Mouse (Mus musculus) stomach, embryonic 14.5 days (tissue): ENCODE results near the gene Dst. TPM values are rescaled to one million over a fixed set of nuclear protein-coding genes. Genes with fewer than 3 reads are reported as not detected.

Source experiments
- ATAC-seq: fragments of 200-750 bp; cut with Nextera tagmentation; 2 replicates; pipeline ENCODE4 v1.8.0; 2017; ENCODE audit warnings: low read depth, moderate TSS enrichment; ENCODE audit not compliant: insufficient number of reproducible peaks, insufficient read depth, low FRiP score
- H3K27ac ChIP-seq: fragments of 300-500 bp; sonication (generic); 2 replicates; pipeline ENCODE4 v1.5.1; 2014; ENCODE audit warnings: mild to moderate bottlenecking, low read length, moderate library complexity, mixed read lengths
- H3K27me3 ChIP-seq: fragments of 300-500 bp; sonication (generic); 2 replicates; pipeline ENCODE4 v1.6.1; 2014; ENCODE audit warnings: low read length, control low read depth, mixed read lengths; ENCODE audit not compliant: control insufficient read depth, insufficient read depth
- H3K36me3 ChIP-seq: fragments of 300-500 bp; sonication (generic); 2 replicates; pipeline ENCODE4 v1.6.1; 2014; ENCODE audit warnings: mild to moderate bottlenecking, control low read depth, low read length, moderate library complexity, mixed read lengths; ENCODE audit not compliant: control insufficient read depth, insufficient read depth
- H3K4me1 ChIP-seq: fragments of 300-500 bp; sonication (generic); 2 replicates; pipeline ENCODE4 v1.6.1; 2014; ENCODE audit warnings: low read length, control low read depth, mixed read lengths; ENCODE audit not compliant: control insufficient read depth, insufficient read depth
- H3K4me2 ChIP-seq: fragments of 300-500 bp; sonication (generic); replicated peaks from 2 replicates; pipeline ENCODE4 v1.6.1; 2014; ENCODE audit warnings: low read depth, low read length, control low read depth
- H3K4me3 ChIP-seq: fragments of 300-500 bp; sonication (generic); 2 replicates; pipeline ENCODE4 v1.5.1; 2014; ENCODE audit warnings: low read depth, low read length, control low read depth
- H3K9ac ChIP-seq: fragments of 300-500 bp; sonication (generic); replicated peaks from 2 replicates; pipeline ENCODE4 v1.6.1; 2014; ENCODE audit warnings: low read depth, mild to moderate bottlenecking, control low read depth, low read length, moderate library complexity, mixed read lengths
- H3K9me3 ChIP-seq: fragments of 300-500 bp; sonication (generic); 2 replicates; pipeline ENCODE4 v1.6.1; 2016; ENCODE audit warnings: low read depth, low read length, control low read depth; ENCODE audit not compliant: control insufficient read depth
- WGBS: fragments of 180-500 bp; shearing (Covaris S2); extraction: QIAGEN DNeasy Blood & Tissue Kit; methylation state at CpG from one replicate; pipeline ENCODE4 v1.1.7; 2014; 5-methylcytosine and 5-hydroxymethylcytosine counted together
- polyA plus RNA-seq: library from polyadenylated mRNA; unstranded; fragments of >200 nt; fragmentation: Nextera tagmentation; extraction: Ambion mirVana; gene quantifications from 2 replicates; pipeline ENCODE4 v1.2.1, GENCODE M21; 2014

Gene Dst
- polyA plus RNA-seq, 1 experiment from 2014 or later, result 42.0 TPM

- no peak overlapping the region for H3K27ac ChIP-seq
- H3K4me1 ChIP-seq, result no peaks in the 10 kb centered on the region
- no peak overlapping the region for H3K9ac ChIP-seq
- WGBS, result 54% methylated on average over 6 of the region's 6 CpGs
- no peak overlapping the region for H3K4me3 ChIP-seq
- H3K36me3 ChIP-seq, result no peaks in the 10 kb centered on the region
- H3K27me3 ChIP-seq, result no peaks in the 10 kb centered on the region
- no peak for ATAC-seq
- H3K4me2 ChIP-seq, result no peak overlapping the region
- H3K9me3 ChIP-seq, result no peaks in the 10 kb centered on the region
Observed at GRCm38 (mm10) chr1:34109599-34110210, 201.7 kb downstream of the Dst start.

GRCm38 (mm10) chr1:34110862-34111261, 202.8 kb downstream of the Dst start:
- Histone ChIP-seq H3K4me1 (no peaks in the 10 kb centered on the region), H3K27ac (no peak overlapping the region), H3K9ac (no peak overlapping the region), H3K36me3 (no peaks in the 10 kb centered on the region), H3K4me2 (no peak overlapping the region), H3K27me3 (no peaks in the 10 kb centered on the region), H3K9me3 (no peaks in the 10 kb centered on the region), H3K4me3 (no peak overlapping the region)
- ATAC-seq, result no peak
- 36% methylated on average over 2 of the region's 2 CpGs for WGBS

GRCm38 (mm10) chr1:34111954-34112353, 203.9 kb downstream of the Dst start:
- Histone ChIP-seq H3K9me3 (no peaks in the 10 kb centered on the region), H3K9ac (no peak overlapping the region), H3K4me2 (no peak overlapping the region), H3K4me1 (no peaks in the 10 kb centered on the region), H3K27ac (no peak overlapping the region), H3K27me3 (no peaks in the 10 kb centered on the region), H3K36me3 (no peaks in the 10 kb centered on the region), H3K4me3 (no peak overlapping the region)
- no peak for ATAC-seq
- 80% methylated on average over 2 of the region's 2 CpGs for WGBS

- H3K4me1 ChIP-seq, result peaks cover 9% of the 10 kb centered on the region; the same call in 1 of the 2 replicates
- no peak for ATAC-seq
- no peak overlapping the region for H3K4me3 ChIP-seq
- H3K9me3 ChIP-seq, result no peaks in the 10 kb centered on the region
- H3K4me2 ChIP-seq, result no peak overlapping the region
- no peak overlapping the region for H3K27ac ChIP-seq
- no peak overlapping the region for H3K9ac ChIP-seq
- no peaks in the 10 kb centered on the region for H3K36me3 ChIP-seq
- H3K27me3 ChIP-seq, result no peaks in the 10 kb centered on the region
- 58% methylated on average over 11 of the region's 11 CpGs for WGBS
Observed at GRCm38 (mm10) chr1:34116444-34116843, 208.4 kb downstream of the Dst start.

- ATAC-seq, result no peak
- WGBS, result 84% methylated on average over 9 of the region's 9 CpGs
- H3K36me3 ChIP-seq, result no peaks in the 10 kb centered on the region
Observed at GRCm38 (mm10) chr1:34117056-34117455, 209.0 kb downstream of the Dst start.

GRCm38 (mm10) chr1:34117709-34118108, 209.7 kb downstream of the Dst start:
- no peak overlapping the region for H3K27ac ChIP-seq
- H3K36me3 ChIP-seq, result no peaks in the 10 kb centered on the region
- H3K9me3 ChIP-seq, result no peaks in the 10 kb centered on the region
- no peak for ATAC-seq
- H3K4me3 ChIP-seq, result no peak overlapping the region
- H3K4me1 ChIP-seq, result peaks cover 13% of the 10 kb centered on the region; the same call in 1 of the 2 replicates
- H3K27me3 ChIP-seq, result no peaks in the 10 kb centered on the region
- WGBS, result 25% methylated on average over 3 of the region's 3 CpGs
- no peak overlapping the region for H3K9ac ChIP-seq
- no peak overlapping the region for H3K4me2 ChIP-seq

More at GRCm38 (mm10) chr1:34117056-34117455, 209.0 kb downstream of the Dst start:
- Histone ChIP-seq H3K9ac (no peak overlapping the region), H3K4me2 (no peak overlapping the region), H3K27ac (no peak overlapping the region), H3K9me3 (no peaks in the 10 kb centered on the region), H3K4me3 (no peak overlapping the region), H3K27me3 (no peaks in the 10 kb centered on the region), H3K4me1 (peaks cover 13% of the 10 kb centered on the region; the same call in 1 of the 2 replicates)

- Histone ChIP-seq H3K27ac (no peak overlapping the region), H3K4me3 (no peak overlapping the region), H3K4me2 (no peak overlapping the region), H3K36me3 (no peaks in the 10 kb centered on the region), H3K9me3 (no peaks in the 10 kb centered on the region), H3K4me1 (peaks cover 13% of the 10 kb centered on the region; the same call in 1 of the 2 replicates), H3K9ac (no peak overlapping the region), H3K27me3 (no peaks in the 10 kb centered on the region)
- WGBS, result 66% methylated on average over 6 of the region's 6 CpGs
- ATAC-seq, result no peak
Observed at GRCm38 (mm10) chr1:34120066-34120465, 212.0 kb downstream of the Dst start.

- Histone ChIP-seq H3K4me1 (peaks cover 13% of the 10 kb centered on the region; the same call in 1 of the 2 replicates), H3K9ac (no peak overlapping the region), H3K4me3 (peak overlapping the region; percentile 22), H3K36me3 (no peaks in the 10 kb centered on the region), H3K4me2 (peak overlapping the region; percentile 61), H3K27ac (peak overlapping the region; percentile 56; the same call in 1 of the 2 replicates), H3K27me3 (no peaks in the 10 kb centered on the region), H3K9me3 (no peaks in the 10 kb centered on the region)
- peak; percentile 74 for ATAC-seq
- 19% methylated on average over 6 of the region's 6 CpGs for WGBS
Observed at GRCm38 (mm10) chr1:34120602-34121001, 212.6 kb downstream of the Dst start.
